Mouse (Mus musculus): ENCODE data around the gene Srrt.

Srrt gene

GRCm38 (mm10) chr5:137268131-137268910, 39.2 kb downstream of the Srrt start:
- peak; percentile 43 to 67 for DNase-seq (ENCODE audit: low spot score in 2 of 2)

GRCm38 (mm10) chr5:137264787-137265186, 42.7 kb downstream of the Srrt start:
- no peak for DNase-seq (ENCODE audit: low spot score in 2 of 2)

GRCm38 (mm10) chr5:137263897-137264720, 43.4 kb downstream of the Srrt start:
- no peak for DNase-seq (ENCODE audit: low spot score in 2 of 2)

All from heart, adult 9 months (tissue).